Mouse (Mus musculus): ENCODE measurements around the gene Rwdd3. TPM values are rescaled to one million over a fixed set of nuclear protein-coding genes. Genes with fewer than 3 reads are reported as not detected.

The Rwdd3 gene
- polyA plus RNA-seq, 1 experiment from 2014 or later = 3.9 TPM

GRCm38 (mm10) chr3:121168581-121168980 is 2.9 kb downstream of the Rwdd3 start:
- Histone ChIP-seq H3K36me3 (ENCODE audit: control insufficient read depth, insufficient read depth, low read length) (no peaks in the 10 kb centered on the region), H3K27ac (ENCODE audit: low read depth, low read length) (no peak overlapping the region), H3K4me2 (no peak overlapping the region), H3K4me1 (ENCODE audit: control insufficient read depth, insufficient read depth, low read length) (no peaks in the 10 kb centered on the region), H3K27me3 (ENCODE audit: control insufficient read depth, insufficient read depth, low read length) (no peaks in the 10 kb centered on the region), H3K9me3 (ENCODE audit: control insufficient read depth, low read length) (no peaks in the 10 kb centered on the region), H3K4me3 (ENCODE audit: low read depth, low read length) (no peak overlapping the region), H3K9ac (ENCODE audit: low read length) (no peak overlapping the region)
- 87% methylated on average over 8 of the region's 8 CpGs for WGBS
- no peak for DNase-seq (ENCODE audit: low spot score, missing footprints)
- no peak for ATAC-seq (ENCODE audit: low FRiP score)

GRCm38 (mm10) chr3:121163271-121163819 is 8.2 kb downstream of the Rwdd3 start:
- Histone ChIP-seq H3K9ac (ENCODE audit: low read length) (no peak overlapping the region), H3K4me1 (ENCODE audit: control insufficient read depth, insufficient read depth, low read length) (no peaks in the 10 kb centered on the region), H3K27ac (ENCODE audit: low read depth, low read length) (no peak overlapping the region), H3K9me3 (ENCODE audit: control insufficient read depth, low read length) (no peaks in the 10 kb centered on the region), H3K4me2 (no peak overlapping the region), H3K4me3 (ENCODE audit: low read depth, low read length) (no peak overlapping the region), H3K36me3 (ENCODE audit: control insufficient read depth, insufficient read depth, low read length) (no peaks in the 10 kb centered on the region), H3K27me3 (ENCODE audit: control insufficient read depth, insufficient read depth, low read length) (no peaks in the 10 kb centered on the region)
- DNase-seq (ENCODE audit: low spot score, missing footprints) (peak; percentile 94), ATAC-seq (ENCODE audit: low FRiP score) (0 out of 2 replicates have a peak, but pooled peaks have one; percentile 16)
- 33% methylated on average over 7 of the region's 7 CpGs for WGBS

DNA sequence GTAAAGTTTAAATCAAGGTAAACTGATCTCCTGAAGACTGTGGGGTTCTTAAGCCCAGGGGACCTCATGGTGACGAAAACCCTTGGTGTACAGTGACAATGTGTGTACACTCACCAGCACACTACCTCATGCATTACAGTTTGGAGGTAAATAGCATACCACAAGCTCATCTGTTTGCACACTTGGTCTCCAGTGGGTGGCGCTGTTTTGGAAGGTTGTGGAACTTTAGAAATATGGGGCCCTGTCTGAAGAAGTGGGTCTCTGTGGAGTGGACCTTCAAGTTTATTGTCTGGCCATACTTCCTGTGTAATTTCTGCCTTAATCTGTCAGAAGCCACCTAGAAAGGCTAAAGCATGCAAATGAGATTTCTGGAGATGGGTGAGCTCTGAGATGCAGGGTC is 9.8 kb downstream of the Rwdd3 start:
- H3K27me3 ChIP-seq (ENCODE audit: control insufficient read depth, insufficient read depth, low read length) = no peaks in the 10 kb centered on the region
- WGBS = 47% methylated on average over 2 of the region's 2 CpGs
- no peaks in the 10 kb centered on the region for H3K4me1 ChIP-seq (ENCODE audit: control insufficient read depth, insufficient read depth, low read length)
- no peak for DNase-seq (ENCODE audit: low spot score, missing footprints)
- H3K36me3 ChIP-seq (ENCODE audit: control insufficient read depth, insufficient read depth, low read length) = no peaks in the 10 kb centered on the region
- H3K4me3 ChIP-seq (ENCODE audit: low read depth, low read length) = no peak overlapping the region
- no peak for ATAC-seq (ENCODE audit: low FRiP score)
- H3K9ac ChIP-seq (ENCODE audit: low read length) = no peak overlapping the region
- H3K27ac ChIP-seq (ENCODE audit: low read depth, low read length) = no peak overlapping the region
- no peaks in the 10 kb centered on the region for H3K9me3 ChIP-seq (ENCODE audit: control insufficient read depth, low read length)
- H3K4me2 ChIP-seq = no peak overlapping the region

DNA sequence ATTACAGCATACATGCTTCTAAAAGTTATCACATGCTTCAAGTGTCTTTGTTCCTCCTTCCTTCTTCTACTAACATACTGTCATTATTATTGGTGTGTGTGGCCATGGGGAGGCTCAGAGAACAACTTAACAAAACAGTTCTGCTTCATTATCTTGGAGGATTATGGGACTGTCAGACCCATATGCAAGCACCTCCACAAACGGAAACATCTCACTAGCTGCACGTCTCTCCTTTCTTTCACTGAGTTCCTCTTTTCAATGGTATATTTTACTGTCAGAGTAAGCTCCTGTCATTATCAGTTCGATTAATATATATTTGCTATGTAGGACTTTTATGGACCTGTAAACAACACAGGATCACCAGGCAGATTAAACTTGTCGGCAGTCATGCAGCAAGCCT is 11.1 kb downstream of the Rwdd3 start:
- Histone ChIP-seq H3K4me2 (no peak overlapping the region), H3K27me3 (ENCODE audit: control insufficient read depth, insufficient read depth, low read length) (no peaks in the 10 kb centered on the region), H3K9me3 (ENCODE audit: control insufficient read depth, low read length) (no peaks in the 10 kb centered on the region), H3K4me1 (ENCODE audit: control insufficient read depth, insufficient read depth, low read length) (peaks cover 12% of the 10 kb centered on the region), H3K27ac (ENCODE audit: low read depth, low read length) (no peak overlapping the region), H3K4me3 (ENCODE audit: low read depth, low read length) (no peak overlapping the region), H3K36me3 (ENCODE audit: control insufficient read depth, insufficient read depth, low read length) (no peaks in the 10 kb centered on the region), H3K9ac (ENCODE audit: low read length) (no peak overlapping the region)
- 69% methylated on average over 4 of the region's 4 CpGs for WGBS
- ATAC-seq (ENCODE audit: low FRiP score) (no peak), DNase-seq (ENCODE audit: low spot score, missing footprints) (no peak)

- DNase-seq (ENCODE audit: low spot score, missing footprints) (no peak), ATAC-seq (ENCODE audit: low FRiP score) (peak; percentile 25; the same call in 1 of the 2 replicates)
- Histone ChIP-seq H3K27ac (ENCODE audit: low read depth, low read length) (no peak overlapping the region), H3K4me2 (no peak overlapping the region), H3K9me3 (ENCODE audit: control insufficient read depth, low read length) (no peaks in the 10 kb centered on the region), H3K36me3 (ENCODE audit: control insufficient read depth, insufficient read depth, low read length) (no peaks in the 10 kb centered on the region), H3K27me3 (ENCODE audit: control insufficient read depth, insufficient read depth, low read length) (no peaks in the 10 kb centered on the region), H3K4me3 (ENCODE audit: low read depth, low read length) (no peak overlapping the region), H3K4me1 (ENCODE audit: control insufficient read depth, insufficient read depth, low read length) (peaks cover 12% of the 10 kb centered on the region), H3K9ac (ENCODE audit: low read length) (no peak overlapping the region)
- WGBS = 77% methylated on average over 10 of the region's 10 CpGs
Measured at GRCm38 (mm10) chr3:121159566-121159965, 11.9 kb downstream of the Rwdd3 start.

GRCm38 (mm10) chr3:121158901-121159351 is 12.6 kb downstream of the Rwdd3 start:
- WGBS = 92% methylated on average over 16 of the region's 16 CpGs
- H3K4me1 ChIP-seq (ENCODE audit: control insufficient read depth, insufficient read depth, low read length) = peaks cover 12% of the 10 kb centered on the region
- no peak for ATAC-seq (ENCODE audit: low FRiP score)
- no peak overlapping the region for H3K27ac ChIP-seq (ENCODE audit: low read depth, low read length)
- no peak for DNase-seq (ENCODE audit: low spot score, missing footprints)
- no peak overlapping the region for H3K9ac ChIP-seq (ENCODE audit: low read length)
- no peaks in the 10 kb centered on the region for H3K9me3 ChIP-seq (ENCODE audit: control insufficient read depth, low read length)
- H3K36me3 ChIP-seq (ENCODE audit: control insufficient read depth, insufficient read depth, low read length) = no peaks in the 10 kb centered on the region
- H3K4me2 ChIP-seq = no peak overlapping the region
- H3K27me3 ChIP-seq (ENCODE audit: control insufficient read depth, insufficient read depth, low read length) = no peaks in the 10 kb centered on the region
- no peak overlapping the region for H3K4me3 ChIP-seq (ENCODE audit: low read depth, low read length)

DNA sequence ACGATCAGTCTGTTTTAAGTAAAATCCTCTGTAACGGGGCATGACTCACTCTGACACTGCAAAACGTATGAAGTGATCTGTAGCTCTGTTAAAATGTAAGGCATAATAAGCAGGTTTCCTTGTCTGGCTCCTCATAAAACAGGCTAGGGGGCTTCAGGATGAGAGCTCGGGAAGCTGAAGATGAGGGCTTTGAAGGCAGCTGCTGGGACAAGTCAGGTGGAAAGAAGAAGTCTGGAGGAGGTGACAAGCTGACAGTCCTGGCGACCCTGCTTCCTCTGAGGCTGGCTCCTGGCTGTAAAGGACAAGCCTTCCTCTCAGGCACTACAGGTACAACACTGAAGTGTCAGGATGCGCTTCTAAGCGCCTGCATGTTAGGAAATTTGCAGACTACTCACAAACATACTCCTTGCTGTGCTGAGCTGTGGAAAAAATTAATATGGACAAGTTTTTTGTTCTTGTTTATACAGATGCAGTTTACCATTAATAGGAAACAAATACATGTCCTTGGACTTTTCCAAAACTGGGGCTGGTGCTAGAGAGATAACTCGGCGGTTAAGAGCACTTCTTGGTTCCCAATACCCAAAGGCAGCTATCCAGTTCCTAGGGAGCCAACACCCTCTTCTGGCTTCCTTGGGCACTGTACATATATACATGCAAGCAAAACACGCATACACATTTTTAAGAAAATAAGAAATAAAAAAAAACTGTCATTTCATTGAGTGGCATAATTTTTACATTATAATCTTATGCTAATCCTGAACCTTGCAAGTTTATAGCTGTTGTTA is 13.8 kb downstream of the Rwdd3 start:
- Histone ChIP-seq H3K36me3 (ENCODE audit: control insufficient read depth, insufficient read depth, low read length) (no peaks in the 10 kb centered on the region), H3K9ac (ENCODE audit: low read length) (no peak overlapping the region), H3K4me2 (no peak overlapping the region), H3K27me3 (ENCODE audit: control insufficient read depth, insufficient read depth, low read length) (no peaks in the 10 kb centered on the region), H3K9me3 (ENCODE audit: control insufficient read depth, low read length) (no peaks in the 10 kb centered on the region), H3K27ac (ENCODE audit: low read depth, low read length) (no peak overlapping the region), H3K4me1 (ENCODE audit: control insufficient read depth, insufficient read depth, low read length) (peaks cover 12% of the 10 kb centered on the region), H3K4me3 (ENCODE audit: low read depth, low read length) (no peak overlapping the region)
- DNase-seq (ENCODE audit: low spot score, missing footprints) (no peak), ATAC-seq (ENCODE audit: low FRiP score) (no peak)
- 71% methylated on average over 10 of the region's 10 CpGs for WGBS

GRCm38 (mm10) chr3:121156451-121157186 is 14.9 kb downstream of the Rwdd3 start:
- DNase-seq (ENCODE audit: low spot score, missing footprints) = peak; percentile 83
- Histone ChIP-seq H3K27me3 (ENCODE audit: control insufficient read depth, insufficient read depth, low read length) (no peaks in the 10 kb centered on the region), H3K27ac (ENCODE audit: low read depth, low read length) (no peak overlapping the region), H3K9me3 (ENCODE audit: control insufficient read depth, low read length) (no peaks in the 10 kb centered on the region), H3K4me1 (ENCODE audit: control insufficient read depth, insufficient read depth, low read length) (peaks cover 12% of the 10 kb centered on the region), H3K9ac (ENCODE audit: low read length) (no peak overlapping the region), H3K4me3 (ENCODE audit: low read depth, low read length) (no peak overlapping the region), H3K36me3 (ENCODE audit: control insufficient read depth, insufficient read depth, low read length) (no peaks in the 10 kb centered on the region), H3K4me2 (no peak overlapping the region)
- ATAC-seq (ENCODE audit: low FRiP score) = peak; percentile 56; the same call in 1 of the 2 replicates
- WGBS = 56% methylated on average over 11 of the region's 11 CpGs

DNA sequence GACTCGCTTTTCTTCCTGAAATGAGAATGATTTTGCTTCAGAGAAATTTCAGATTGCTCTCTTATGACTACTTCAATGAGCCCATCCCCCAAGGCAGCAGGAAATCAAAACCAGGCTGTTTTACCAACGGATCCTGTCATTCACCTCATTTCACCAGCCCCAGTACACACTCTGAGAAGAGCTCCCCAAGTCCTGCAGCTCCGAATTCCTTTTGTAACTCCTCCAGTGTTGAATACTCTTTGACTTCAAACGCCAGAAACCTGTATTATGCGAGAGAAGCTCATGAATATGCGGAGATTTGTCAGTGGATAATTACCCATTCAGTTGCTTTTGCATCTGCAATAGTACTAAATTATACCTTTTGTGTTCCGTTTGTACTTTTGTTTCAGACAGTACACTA is 15.5 kb downstream of the Rwdd3 start:
- no peak overlapping the region for H3K27ac ChIP-seq (ENCODE audit: low read depth, low read length)
- H3K4me3 ChIP-seq (ENCODE audit: low read depth, low read length) = no peak overlapping the region

More for the DNA sequence above, 15.5 kb downstream of the Rwdd3 start:
- 25% methylated on average over 7 of the region's 7 CpGs for WGBS
- H3K9ac ChIP-seq (ENCODE audit: low read length) = no peak overlapping the region
- no peaks in the 10 kb centered on the region for H3K9me3 ChIP-seq (ENCODE audit: control insufficient read depth, low read length)
- no peaks in the 10 kb centered on the region for H3K36me3 ChIP-seq (ENCODE audit: control insufficient read depth, insufficient read depth, low read length)
- no peaks in the 10 kb centered on the region for H3K27me3 ChIP-seq (ENCODE audit: control insufficient read depth, insufficient read depth, low read length)
- ATAC-seq (ENCODE audit: low FRiP score) (peak; percentile 57), DNase-seq (ENCODE audit: low spot score, missing footprints) (peak; percentile 86)
- H3K4me2 ChIP-seq = no peak overlapping the region; the same call in 1 of the 2 replicates
- peaks cover 12% of the 10 kb centered on the region for H3K4me1 ChIP-seq (ENCODE audit: control insufficient read depth, insufficient read depth, low read length)
